Mouse (Mus musculus) gastrocnemius, postnatal 4 days (tissue): ENCODE results near the gene Iqcj. TPM values are rescaled to one million over a fixed set of nuclear protein-coding genes. Genes with fewer than 3 reads are reported as not detected.

ENCODE experiments used
- DNase-seq, 2 experiments: peaks; one replicate each; pipeline ENCODE4 v3.0.0; 2021 to 2022; ENCODE audit warnings: low spot score in 2 of 2, mixed read lengths in 2 of 2
- long read RNA-seq, 2 experiments: library from polyadenylated mRNA; stranded (forward); transcript quantifications; one replicate each; pipeline ENCODE4 v2.0.0; 2021
- total RNA-seq, 2 experiments: library from RNA; stranded (reverse); gene quantifications; 2 replicates each; pipeline ENCODE4 v1.2.3; 2021

Gene Iqcj
- total RNA-seq = not detected
- long read RNA-seq, experiment 1 = 0 reads
- long read RNA-seq, experiment 2 = 0 reads

- no peak for DNase-seq
Measured at GRCm38 (mm10) chr3:67892026-67892705, at the start of gene Iqcj, which contains the start of gene Iqschfp. Gene Iqcj (plus strand): TSS chr3:67892220. Gene Iqschfp (plus strand): TSS chr3:67892232.

- DNase-seq = no peak
Measured at GRCm38 (mm10) chr3:67852397-67852796, 39.6 kb upstream of the Iqcj start.

DNA sequence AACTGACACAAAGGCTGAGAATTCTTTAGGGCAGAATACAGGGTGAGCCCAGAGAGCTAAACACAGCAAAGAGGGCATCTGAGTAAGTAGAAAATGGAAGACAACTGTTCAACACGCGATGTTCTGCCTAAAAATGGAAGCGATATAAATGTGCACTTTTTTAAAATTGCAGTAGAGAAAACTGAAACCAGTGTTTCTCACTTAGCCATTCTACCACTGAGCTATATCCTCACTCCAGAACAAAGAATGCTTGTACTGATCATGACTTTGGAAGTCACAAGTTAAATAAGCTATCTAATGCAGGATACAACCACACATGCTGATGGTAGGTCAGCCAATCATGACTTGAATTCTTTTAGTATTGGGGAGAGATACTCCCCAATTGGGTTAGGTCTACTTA, 30.5 kb upstream of the Iqcj start:
- no peak for DNase-seq

GRCm38 (mm10) chr3:67867420-67868065, 24.5 kb upstream of the Iqcj start:
- no peak for DNase-seq

DNA sequence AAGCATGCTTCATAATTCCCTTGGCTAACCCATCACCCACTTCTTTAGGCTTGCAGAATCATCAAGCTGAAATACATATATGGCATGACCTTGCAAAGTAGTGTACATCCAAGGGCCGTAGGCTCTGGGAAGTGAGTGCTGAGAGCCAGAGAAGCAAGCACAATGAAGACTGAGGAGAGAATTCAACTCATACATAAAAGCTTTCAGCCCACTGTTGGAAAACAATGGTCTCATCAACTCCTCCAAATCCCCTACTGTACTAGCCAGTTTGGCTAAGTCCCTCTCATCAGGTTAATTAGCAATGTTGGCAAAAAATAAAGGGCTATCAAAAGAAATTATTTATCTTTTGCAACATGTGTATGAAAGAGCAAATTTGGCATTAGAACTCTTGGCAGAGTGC, 22.6 kb upstream of the Iqcj start:
- DNase-seq = no peak

GRCm38 (mm10) chr3:67877253-67877652, 14.8 kb upstream of the Iqcj start:
- no peak for DNase-seq

DNA sequence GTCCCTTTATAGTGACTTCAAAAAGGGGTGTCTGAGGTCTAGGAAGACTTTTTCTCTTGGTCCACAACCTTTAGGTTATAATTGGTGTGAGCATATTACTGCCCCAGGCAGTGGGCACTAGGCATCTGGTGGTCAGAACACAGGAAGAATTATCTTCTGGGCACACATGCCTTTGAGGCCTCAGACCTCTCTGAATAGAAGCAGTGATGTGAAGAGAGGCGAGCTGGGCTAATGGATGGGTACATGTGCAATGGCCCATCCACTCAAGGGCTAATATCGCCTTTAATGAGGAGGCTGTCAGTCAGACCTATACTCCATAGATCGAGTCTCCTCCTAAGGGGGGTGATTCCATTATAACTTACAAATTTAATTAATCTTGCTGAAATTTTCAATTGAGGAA, 7.7 kb upstream of the Iqcj start:
- DNase-seq = no peak

DNA sequence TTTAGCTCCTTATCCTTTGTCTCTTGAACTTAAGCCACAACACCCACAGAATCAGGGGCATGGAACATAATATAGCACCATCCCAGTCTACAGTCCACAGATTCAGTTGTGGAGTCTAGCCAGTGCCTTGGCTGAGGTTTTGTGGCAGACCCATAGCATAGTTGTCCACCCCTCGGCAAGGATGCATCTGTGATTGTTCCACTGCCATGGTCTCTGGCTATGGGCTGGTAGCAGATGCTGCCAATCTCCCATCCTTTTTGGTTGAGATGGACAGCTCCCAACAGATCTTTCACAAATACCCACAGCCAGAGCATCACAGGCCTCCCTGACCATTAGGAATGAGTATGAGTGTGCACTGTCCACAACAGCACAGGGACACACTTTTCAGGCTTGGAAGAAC, 5.8 kb upstream of the Iqcj start:
- DNase-seq = no peak

GRCm38 (mm10) chr3:67887251-67887650, 4.8 kb upstream of the Iqcj start:
- no peak for DNase-seq

DNA sequence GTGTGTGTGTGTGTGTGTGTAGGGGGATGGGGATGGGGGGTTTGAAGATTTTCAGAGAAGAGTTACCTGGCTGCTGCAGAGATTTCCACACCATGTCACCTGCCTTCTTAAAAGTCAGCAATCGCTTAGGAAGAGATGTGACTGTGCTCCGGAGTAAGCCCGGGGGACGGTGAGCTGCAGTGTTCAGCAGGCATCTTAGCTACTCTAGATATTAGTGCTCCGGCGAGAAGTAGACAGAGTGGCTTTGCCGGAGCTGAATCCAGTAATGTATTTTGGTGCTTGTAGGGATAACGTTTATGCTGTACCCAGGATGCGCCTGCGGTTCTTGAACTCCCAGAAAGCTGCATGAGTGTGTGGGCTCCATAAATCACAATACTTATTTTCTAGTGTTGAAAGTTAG, 748 bp downstream of the Iqcj start:
- DNase-seq = no peak

DNA sequence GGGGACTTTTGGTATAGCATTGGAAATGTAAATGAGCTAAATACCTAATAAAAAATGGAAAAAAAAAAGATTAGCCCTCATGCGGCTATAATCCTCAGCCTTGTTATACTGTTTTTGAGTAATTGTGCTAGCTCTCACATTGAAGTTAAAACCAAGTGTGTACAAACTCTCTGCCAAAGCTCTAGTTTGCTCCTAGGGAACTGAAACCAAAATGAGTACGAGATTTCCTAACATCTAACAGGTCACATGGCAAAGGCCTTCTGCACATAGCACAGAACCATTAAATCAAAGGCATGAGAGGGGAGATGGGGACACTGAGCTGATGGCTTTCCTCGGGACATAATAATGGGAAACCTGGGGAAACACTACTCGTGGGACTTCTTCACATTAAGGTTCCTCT, 10.5 kb downstream of the Iqcj start:
- no peak for DNase-seq

- DNase-seq = no peak
Measured at GRCm38 (mm10) chr3:67908586-67908985, 16.6 kb downstream of the Iqcj start.

DNA sequence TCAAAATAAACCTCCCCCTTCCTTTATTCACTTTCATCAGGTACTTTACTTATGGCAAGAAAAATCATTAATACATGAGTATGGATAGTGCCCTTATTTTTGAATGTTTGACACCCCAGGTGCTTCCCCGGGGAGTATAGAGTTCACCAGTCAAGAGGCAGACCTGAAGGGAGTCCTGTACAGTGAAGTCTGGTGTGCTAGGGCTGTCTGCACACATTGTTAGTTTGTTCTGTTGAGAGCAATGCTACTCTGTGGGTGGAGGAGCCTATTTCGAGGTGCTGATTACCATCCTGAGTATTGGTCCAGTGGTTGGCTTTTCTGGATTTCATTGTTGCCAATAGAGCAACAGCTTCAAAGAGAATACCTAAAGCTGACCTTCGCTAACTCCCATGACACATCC, 26.1 kb downstream of the Iqcj start:
- no peak for DNase-seq

GRCm38 (mm10) chr3:67918634-67919259, 26.7 kb downstream of the Iqcj start:
- DNase-seq = no peak

GRCm38 (mm10) chr3:67923095-67923494, 31.1 kb downstream of the Iqcj start:
- no peak for DNase-seq

DNA sequence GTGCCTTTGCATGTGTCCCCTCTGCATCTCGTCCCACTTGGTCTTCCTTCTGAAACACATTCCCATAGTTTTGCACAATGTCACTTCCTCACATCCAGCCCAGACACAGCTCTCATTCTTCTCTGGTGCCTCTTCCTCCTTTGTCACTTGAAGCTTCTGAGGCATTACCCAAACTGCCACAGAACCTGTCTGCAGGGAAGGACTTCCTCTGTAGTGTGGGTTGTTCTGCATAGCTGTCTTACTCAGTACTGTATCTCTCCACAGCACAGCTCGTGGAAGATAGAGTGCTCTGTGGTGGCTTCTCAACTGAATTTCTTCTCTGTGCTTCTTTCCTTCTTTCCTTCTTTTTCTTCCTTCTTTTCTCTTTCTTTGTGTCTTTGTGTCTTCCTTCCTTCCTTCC, 33.4 kb downstream of the Iqcj start:
- DNase-seq = no peak

- no peak for DNase-seq
Measured at GRCm38 (mm10) chr3:67930424-67931133, 38.6 kb downstream of the Iqcj start.

DNA sequence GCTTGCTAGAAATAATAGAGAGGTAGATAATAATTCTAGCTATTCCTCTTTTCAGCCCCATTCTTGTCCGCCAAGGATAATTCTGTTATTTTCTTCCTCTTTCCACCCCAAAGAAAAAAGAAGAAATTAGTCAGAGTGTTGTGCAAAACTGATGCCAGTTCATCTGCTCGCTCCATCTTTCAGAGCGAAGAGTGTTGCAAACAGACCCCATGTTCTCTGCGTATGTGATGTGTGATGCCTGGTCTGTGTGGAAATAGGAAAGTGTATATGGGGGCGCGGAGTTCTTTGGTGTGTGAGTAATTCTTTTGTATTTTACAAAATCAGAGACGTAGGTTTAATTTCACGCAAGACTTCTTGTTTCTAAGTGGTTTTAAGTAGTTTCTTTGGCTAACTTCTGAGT, 39.2 kb downstream of the Iqcj start:
- no peak for DNase-seq

- no peak for DNase-seq
Measured at GRCm38 (mm10) chr3:67931914-67932313, 39.9 kb downstream of the Iqcj start.

GRCm38 (mm10) chr3:67935829-67936228, 43.8 kb downstream of the Iqcj start:
- DNase-seq = no peak

GRCm38 (mm10) chr3:67947000-67947399, 55.0 kb downstream of the Iqcj start:
- no peak for DNase-seq

GRCm38 (mm10) chr3:67952517-67952940, 60.5 kb downstream of the Iqcj start:
- DNase-seq = peak in 1 of 2 experiments; percentile 10
